Mouse (Mus musculus): ENCODE measurements at regions not wholly inside any gene's neighbourhood (a gene's known extent, or its start where the extent isn't known, plus 50 kb on each side); places are given as distances from the start of the nearest gene placed in this dataset.

DNA sequence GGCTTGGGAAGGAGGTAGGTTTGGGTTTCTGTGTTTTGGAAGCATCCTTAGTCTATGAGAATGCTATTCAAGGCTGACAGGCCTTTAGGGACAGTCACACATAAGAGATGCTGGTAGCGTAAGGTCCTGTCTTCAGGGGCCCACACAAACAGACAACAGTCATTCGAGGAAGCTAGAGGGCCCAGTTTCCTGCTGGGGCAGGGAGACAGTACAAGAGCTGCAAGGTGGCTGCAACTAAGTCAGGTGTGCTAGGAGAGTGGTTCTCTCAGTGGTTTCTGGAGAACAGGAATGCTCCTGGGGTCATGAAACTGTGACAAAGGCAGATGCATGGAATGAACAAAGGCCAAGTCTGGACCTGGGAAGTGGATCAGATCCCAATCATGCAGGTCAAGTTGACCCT is 161.1 kb downstream of the Cd24a start:
- TF ChIP-seq CTCF (IDR thresholded peaks at IDR 0.05; ENCODE audit: borderline replicate concordance, insufficient read depth, low read depth, low read length) (no peak), POLR2A (IDR thresholded peaks at IDR 0.05; ENCODE audit: borderline replicate concordance, insufficient read depth, low read length) (no peak)
